Mouse (Mus musculus) liver, adult 2 months (tissue): ENCODE results near the gene Cyth4.

Source experiments
- CTCF ChIP-seq: fragments of 200-500 bp; IDR thresholded peaks from 2 replicates; pipeline ENCODE4 v1.5.1; 2011; ENCODE audit warnings: low read depth, low read length, control low read depth
- POLR2A ChIP-seq: fragments of 200-500 bp; IDR thresholded peaks from 2 replicates; pipeline ENCODE4 v1.6.1; 2011; ENCODE audit warnings: low read length, control low read depth; ENCODE audit not compliant: insufficient read depth; ENCODE audit errors: extremely low read depth

GRCm38 (mm10) chr15:78594831-78595230 is 2.0 kb upstream of the Cyth4 start:
- TF ChIP-seq CTCF (no peak), POLR2A (no peak)
